In the genomic region with DNA sequence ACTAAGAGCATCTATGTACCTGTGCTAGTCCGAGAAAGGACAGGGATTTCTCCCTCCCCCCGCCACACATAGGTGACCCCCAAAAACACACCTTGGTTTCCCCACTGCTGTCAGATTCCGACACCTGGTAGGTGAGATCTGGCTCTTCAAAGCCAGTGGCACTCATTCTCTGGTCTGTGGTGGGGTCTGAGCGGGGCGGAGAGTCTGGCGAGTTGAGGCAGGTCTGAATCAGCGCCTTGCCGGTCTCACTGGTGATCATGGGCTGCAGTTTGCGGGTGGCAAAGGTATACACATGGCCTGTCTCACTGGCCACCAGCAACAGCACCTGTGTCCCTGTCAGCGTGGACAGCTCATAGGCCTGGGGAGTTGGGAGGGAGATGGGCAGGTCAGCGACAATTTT, we compare ENCODE assay signal across 8 mouse cellular contexts. TPM values are rescaled to one million over a fixed set of nuclear protein-coding genes. Genes with fewer than 3 reads are reported as not detected.
DNase-seq lines count a peak whose midpoint lies in the region; ATAC-seq and TF ChIP-seq lines count a peak whose summit lies in the region.

No protein-coding gene starts in this region.

- no peaks in the 10 kb centered on the region; the same call in 1 of the 2 replicates for H3K36me3 ChIP-seq in forebrain, embryonic 11.5 days (ENCODE audit: control insufficient read depth, insufficient read depth, low read length)
- H3K36me3 ChIP-seq in intestine, embryonic 14.5 days (ENCODE audit: control insufficient read depth, insufficient read depth, low read length): peaks cover 40% of the 10 kb centered on the region
- peaks cover 35% of the 10 kb centered on the region for H3K36me3 ChIP-seq in neural tube, embryonic 12.5 days

- H3K27me3 ChIP-seq in forebrain, embryonic 11.5 days (ENCODE audit: control insufficient read depth, insufficient read depth, low read length): no peaks in the 10 kb centered on the region
- no peaks in the 10 kb centered on the region for H3K27me3 ChIP-seq in intestine, embryonic 14.5 days (replicated peaks; ENCODE audit: control insufficient read depth, insufficient read depth, low read length)
- no peaks in the 10 kb centered on the region for H3K27me3 ChIP-seq in neural tube, embryonic 12.5 days (replicated peaks)

- intact Hi-C loops in left cerebral cortex, adult 2 months (cut with DNase I): loop anchor here (5.0 to 10.0 kb wide), 2 partner anchors 91 to 149 kb away; partner anchors contain the start of genes Klc4 and Mrpl2

- no peaks in the 10 kb centered on the region for H3K9me3 ChIP-seq in forebrain, embryonic 11.5 days (ENCODE audit: control insufficient read depth, low read length)
- H3K9me3 ChIP-seq in intestine, embryonic 14.5 days (ENCODE audit: control insufficient read depth, low read length): no peaks in the 10 kb centered on the region
- H3K9me3 ChIP-seq in neural tube, embryonic 12.5 days: no peaks in the 10 kb centered on the region

- peak in 1 of 2 experiments; percentile 34 for DNase-seq in left cerebral cortex, adult 2 months (ENCODE audit: extremely low spot score in 1 of 2, low spot score in 2 of 2)
- DNase-seq in left cerebral cortex, adult 9 months (ENCODE audit: low spot score in 2 of 2): no peak
- DNase-seq in forebrain, embryonic 11.5 days (ENCODE audit: low spot score): peak; percentile 60
- no peak for DNase-seq in intestine, embryonic 14.5 days (ENCODE audit: low spot score)
- DNase-seq in frontal cortex, postnatal 25 days (ENCODE audit: low spot score in 2 of 2): no peak
- DNase-seq in frontal cortex, adult 2 months (ENCODE audit: extremely low spot score in 1 of 2, low spot score in 1 of 2): no peak
- no peak for DNase-seq in urinary bladder, postnatal 4 days (ENCODE audit: low spot score in 2 of 2)

- 48% methylated on average over 11 of the region's 11 CpGs for WGBS in forebrain, embryonic 11.5 days
- WGBS in intestine, embryonic 14.5 days: 32% methylated on average over 11 of the region's 11 CpGs
- 52% methylated on average over 11 of the region's 11 CpGs for WGBS in neural tube, embryonic 12.5 days

- peaks cover 24% of the 10 kb centered on the region for H3K4me1 ChIP-seq in forebrain, embryonic 11.5 days (replicated peaks; ENCODE audit: control insufficient read depth, insufficient read depth, low read length)
- H3K4me1 ChIP-seq in intestine, embryonic 14.5 days (replicated peaks; ENCODE audit: control insufficient read depth, insufficient read depth, low read length): peaks cover 36% of the 10 kb centered on the region
- H3K4me1 ChIP-seq in neural tube, embryonic 12.5 days: peaks cover 38% of the 10 kb centered on the region

- peak overlapping the region; percentile 97 for H3K27ac ChIP-seq in left cerebral cortex, adult 2 months
- H3K27ac ChIP-seq in forebrain, embryonic 11.5 days (ENCODE audit: low read depth, low read length): no peak overlapping the region
- H3K27ac ChIP-seq in intestine, embryonic 14.5 days (ENCODE audit: low read depth): peak overlapping the region; percentile 97
- no peak overlapping the region for H3K27ac ChIP-seq in neural tube, embryonic 12.5 days

- no peak for ATAC-seq in forebrain, embryonic 11.5 days (replicated peaks; ENCODE audit: low FRiP score)
- no peak for ATAC-seq in intestine, embryonic 14.5 days (replicated peaks; ENCODE audit: low FRiP score, low TSS enrichment, low read depth)
- no peak for ATAC-seq in neural tube, embryonic 12.5 days (ENCODE audit: low FRiP score, low read depth)

- peak overlapping the region; percentile 91 for H3K4me3 ChIP-seq in left cerebral cortex, adult 2 months
- H3K4me3 ChIP-seq in forebrain, embryonic 11.5 days (ENCODE audit: low read depth, low read length): peak overlapping the region; percentile 29
- H3K4me3 ChIP-seq in intestine, embryonic 14.5 days (ENCODE audit: low read depth, low read length): peak overlapping the region; percentile 93
- peak overlapping the region; percentile 24; the same call in 1 of the 2 replicates for H3K4me3 ChIP-seq in neural tube, embryonic 12.5 days

- H3K4me2 ChIP-seq in forebrain, embryonic 11.5 days (ENCODE audit: low read depth, low read length, severe bottlenecking): peak overlapping the region; percentile 90
- H3K4me2 ChIP-seq in intestine, embryonic 14.5 days (ENCODE audit: low read length): peak overlapping the region; percentile 75
- peak overlapping the region; percentile 89 for H3K4me2 ChIP-seq in neural tube, embryonic 12.5 days (replicated peaks)

- TF ChIP-seq CTCF in left cerebral cortex, adult 2 months (IDR thresholded peaks at IDR 0.05): no peak

- peak overlapping the region; percentile 1; the same call in 1 of the 2 replicates for H3K9ac ChIP-seq in forebrain, embryonic 11.5 days (ENCODE audit: low read length)
- H3K9ac ChIP-seq in intestine, embryonic 14.5 days (ENCODE audit: low read length): peak overlapping the region; percentile 35
- H3K9ac ChIP-seq in neural tube, embryonic 12.5 days: peak overlapping the region; percentile 17

RNA-seq across cellular contexts. Expression of gene Srf, which starts 2.5 kb away (rescaled TPM):
- 10 to 100 TPM; 57.0 to 74.2 TPM for total RNA-seq in left cerebral cortex, adult 2 months (2021)
- polyA plus RNA-seq in forebrain, embryonic 11.5 days (2014; fragmentation: Nextera tagmentation; extraction: Ambion mirVana): 5.0 and 5.2 TPM in 2 replicates
- 11.9 and 12.4 TPM in 2 replicates for polyA plus RNA-seq in intestine, embryonic 14.5 days (2014; fragmentation: Nextera tagmentation; extraction: Ambion mirVana)
- polyA plus RNA-seq in neural tube, embryonic 12.5 days (2016; fragmentation: Nextera tagmentation; extraction: Ambion mirVana): 5.6 and 8.4 TPM in 2 replicates
- polyA plus RNA-seq in frontal cortex, adult 2 months (2012; rRNA removed): 74.8 and 82.0 TPM in 2 replicates

RNA-seq across cellular contexts. Expression of gene Cul9, which starts 7.3 kb away (rescaled TPM):
- 10 to 100 TPM; 66.6 to 70.1 TPM for total RNA-seq in left cerebral cortex, adult 2 months (2021)
- polyA plus RNA-seq in forebrain, embryonic 11.5 days (2014; fragmentation: Nextera tagmentation; extraction: Ambion mirVana): 3.4 and 4.0 TPM in 2 replicates
- 3.8 and 3.9 TPM in 2 replicates for polyA plus RNA-seq in intestine, embryonic 14.5 days (2014; fragmentation: Nextera tagmentation; extraction: Ambion mirVana)
- polyA plus RNA-seq in neural tube, embryonic 12.5 days (2016; fragmentation: Nextera tagmentation; extraction: Ambion mirVana): 13.4 and 15.3 TPM in 2 replicates
- 65.3 and 66.8 TPM in 2 replicates for polyA plus RNA-seq in frontal cortex, adult 2 months (2012; rRNA removed)

RNA-seq across cellular contexts. Expression of gene Dnph1, which starts 57.0 kb away (rescaled TPM):
- total RNA-seq in left cerebral cortex, adult 2 months (2021): 1 to 10 TPM; 4.2 to 5.0 TPM
- 87.6 and 89.0 TPM in 2 replicates for polyA plus RNA-seq in forebrain, embryonic 11.5 days (2014; fragmentation: Nextera tagmentation; extraction: Ambion mirVana)
- 58.4 and 64.4 TPM in 2 replicates for polyA plus RNA-seq in intestine, embryonic 14.5 days (2014; fragmentation: Nextera tagmentation; extraction: Ambion mirVana)
- 40.5 and 42.3 TPM in 2 replicates for polyA plus RNA-seq in neural tube, embryonic 12.5 days (2016; fragmentation: Nextera tagmentation; extraction: Ambion mirVana)
- 4.0 and 4.8 TPM in 2 replicates for polyA plus RNA-seq in frontal cortex, adult 2 months (2012; rRNA removed)

Comparison
In these comparisons a context has a peak if more than half of its experiments do, and no peak if none do; other contexts are left out.
1. H3K27ac ChIP-seq: peak in left cerebral cortex, adult 2 months (single experiment) and intestine, embryonic 14.5 days (single experiment); none in forebrain, embryonic 11.5 days (single experiment) and neural tube, embryonic 12.5 days (single experiment).
2. H3K4me3 ChIP-seq: peak in every context shown above with its lines; median percentile 93 in intestine, embryonic 14.5 days; 91 in left cerebral cortex, adult 2 months; 29 in forebrain, embryonic 11.5 days; 24 in neural tube, embryonic 12.5 days.
3. Peak in every context shown above with its lines, with median percentiles within 50 percentile points of each other: H3K4me2 ChIP-seq and H3K9ac ChIP-seq.